Mouse (Mus musculus) CD4-positive, CD25-positive, alpha-beta regulatory T cell, adult 2 months (primary cell): Measurements from ENCODE around the gene Olfr1489.
"Not testable (repeated sequence)": the region's sequence is repeated elsewhere in the genome, so short reads cannot be mapped to it uniquely, and the experiment has no call there.

Source experiments
- DNase-seq: peaks from one replicate; pipeline ENCODE4 v3.0.0-alpha.2; 2012; ENCODE audit warnings: low read depth, low spot score

The Olfr1489 gene

GRCm38 (mm10) chr19:13631321-13631720, at the start of gene Olfr1489:
Olfr1489 (plus strand) TSS chr19:13631621.
- no peak for DNase-seq

- no peak for DNase-seq
Measured at GRCm38 (mm10) chr19:13583211-13583610, 48.2 kb upstream of the Olfr1489 start, which contains the start of gene Olfr1484. Olfr1484 (plus strand) TSS chr19:13583511.

GRCm38 (mm10) chr19:13617075-13617474, 14.3 kb upstream of the Olfr1489 start, which contains the start of gene Olfr1487:
Olfr1487 (plus strand) TSS chr19:13617375.
- not testable (repeated sequence) for DNase-seq

DNA sequence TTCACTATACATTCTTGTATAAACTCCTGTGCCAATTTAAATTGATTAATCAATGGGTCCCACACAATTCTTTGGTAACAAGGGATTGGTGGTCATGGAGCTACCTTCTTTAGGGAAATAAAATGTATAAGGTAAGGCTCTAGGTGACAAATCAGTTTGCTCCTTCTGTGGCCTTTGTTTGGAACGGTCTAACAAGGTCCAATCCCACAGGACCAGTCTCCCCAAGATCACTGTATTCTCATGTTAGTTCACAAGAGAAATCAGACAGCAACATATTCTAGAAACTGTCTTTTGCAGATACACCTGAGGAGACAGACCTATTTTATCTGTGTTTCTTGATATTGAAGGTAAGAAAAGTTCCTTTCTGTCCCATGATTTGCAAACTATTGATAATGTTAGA, 19.4 kb downstream of the Olfr1489 start, which contains the start of gene Olfr1490:
Gene Olfr1490 (plus strand): TSS at position 301 of the 400 bp plus-strand sequence.
- no peak for DNase-seq
